Mouse (Mus musculus) lung, postnatal 0 days (tissue): ENCODE results near the gene Phospho1. TPM values are rescaled to one million over a fixed set of nuclear protein-coding genes. Genes with fewer than 3 reads are reported as not detected.

Source experiments
- ATAC-seq: fragments of 200-750 bp; cut with Nextera tagmentation; 2 replicates; pipeline ENCODE4 v1.8.0; 2017; ENCODE audit warnings: moderate library complexity
- DNase-seq: peaks from one replicate; pipeline ENCODE4 v3.0.0-alpha.2; 2016; ENCODE audit warnings: low spot score
- H3K27ac ChIP-seq: fragments of 300-500 bp; sonication (generic); 2 replicates; pipeline ENCODE4 v1.5.1; 2014; ENCODE audit warnings: antibody characterized with exemption, mild to moderate bottlenecking, low read length, mixed read lengths
- H3K27me3 ChIP-seq: fragments of 300-500 bp; sonication (generic); replicated peaks from 2 replicates; pipeline ENCODE4 v1.6.1; 2014; ENCODE audit warnings: low read length, mixed read lengths; ENCODE audit not compliant: insufficient read depth
- H3K36me3 ChIP-seq: fragments of 300-500 bp; sonication (generic); 2 replicates; pipeline ENCODE4 v1.6.1; 2014; ENCODE audit warnings: low read length, mixed read lengths; ENCODE audit not compliant: insufficient read depth
- H3K4me1 ChIP-seq: fragments of 300-500 bp; sonication (generic); 2 replicates; pipeline ENCODE4 v1.6.1; 2014; ENCODE audit warnings: antibody characterized with exemption, low read depth, low read length, mixed read lengths; ENCODE audit not compliant: insufficient read depth
- H3K4me2 ChIP-seq: fragments of 300-500 bp; sonication (generic); replicated peaks from 2 replicates; pipeline ENCODE4 v1.6.1; 2014; ENCODE audit warnings: low read depth, mild to moderate bottlenecking, low read length, moderate library complexity, mixed read lengths
- H3K4me3 ChIP-seq: fragments of 300-500 bp; sonication (generic); 2 replicates; pipeline ENCODE4 v1.5.1; 2014; ENCODE audit warnings: low read depth, low read length
- H3K9ac ChIP-seq: fragments of 300-500 bp; sonication (generic); replicated peaks from 2 replicates; pipeline ENCODE4 v1.6.1; 2014; ENCODE audit warnings: low read depth, mild to moderate bottlenecking
- H3K9me3 ChIP-seq: fragments of 300-500 bp; sonication (generic); 2 replicates; pipeline ENCODE4 v1.6.1; 2016; ENCODE audit warnings: low read length, mixed read lengths
- CTCF ChIP-seq: IDR thresholded peaks from 2 replicates; pipeline ENCODE4 v1.5.1; 2016; ENCODE audit warnings: antibody characterized with exemption, mild to moderate bottlenecking
- EP300 ChIP-seq: IDR thresholded peaks from 2 replicates; pipeline ENCODE4 v1.6.1; 2016; ENCODE audit warnings: antibody characterized with exemption, mild to moderate bottlenecking, control low read depth
- WGBS: fragments of 180-500 bp; shearing (Covaris S2); extraction: QIAGEN DNeasy Blood & Tissue Kit; methylation state at CpG from one replicate; pipeline ENCODE4 v1.1.7; 2014; 5-methylcytosine and 5-hydroxymethylcytosine counted together
- polyA plus RNA-seq: library from polyadenylated mRNA; unstranded; fragments of >200 nt; fragmentation: Nextera tagmentation; extraction: Ambion mirVana; gene quantifications from 2 replicates; pipeline ENCODE4 v1.2.1, GENCODE M21; 2015

Gene Phospho1
- polyA plus RNA-seq, 1 experiment from 2014 or later = 1.6 TPM

DNA sequence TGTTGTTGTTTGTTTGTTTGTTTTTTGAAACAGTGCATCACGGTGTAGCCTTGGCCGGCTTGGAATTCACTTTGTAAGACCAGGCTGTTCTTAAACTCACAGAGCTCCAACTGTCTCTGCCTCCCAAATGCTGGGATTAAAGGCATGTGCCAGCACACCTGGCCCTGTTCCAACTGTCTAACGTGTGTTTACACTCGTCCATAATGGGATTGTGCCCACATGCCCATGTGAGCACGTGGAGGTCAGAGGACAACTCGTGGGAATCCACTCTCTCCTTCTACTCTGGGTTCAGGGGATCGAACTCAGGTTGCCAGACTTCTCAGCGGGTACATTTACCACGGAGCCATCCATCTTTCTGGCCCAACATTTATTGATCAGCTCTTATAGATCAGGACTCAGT, 8.9 kb upstream of the Phospho1 start:
- no peak for TF ChIP-seq CTCF
- no peak for TF ChIP-seq EP300
- Histone ChIP-seq H3K4me1 (no peaks in the 10 kb centered on the region), H3K4me2 (no peak overlapping the region), H3K27me3 (no peaks in the 10 kb centered on the region), H3K27ac (no peak overlapping the region), H3K4me3 (no peak overlapping the region), H3K9me3 (no peaks in the 10 kb centered on the region), H3K9ac (no peak overlapping the region), H3K36me3 (no peaks in the 10 kb centered on the region)
- no peak for ATAC-seq
- no peak for DNase-seq
- 56% methylated on average over 9 of the region's 9 CpGs for WGBS

DNA sequence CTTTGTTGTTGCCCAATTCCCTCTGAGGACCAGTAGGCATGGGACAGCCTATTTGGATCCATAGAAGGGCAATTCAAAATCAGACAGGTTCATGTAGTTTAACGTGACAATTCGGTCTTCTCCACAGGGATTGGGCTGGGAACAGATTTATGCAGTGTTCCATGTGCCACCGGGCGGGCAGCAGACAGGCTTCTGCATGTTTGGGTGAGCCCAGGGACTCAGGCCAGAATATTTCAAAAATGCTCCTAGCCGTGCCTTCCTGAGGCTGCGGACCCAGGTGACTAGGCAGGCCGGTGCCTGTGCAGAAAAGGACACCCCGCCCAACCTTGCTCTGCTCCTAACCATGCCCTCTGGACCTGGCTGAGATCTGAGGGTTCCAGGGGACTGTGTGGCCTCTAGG, 5.2 kb upstream of the Phospho1 start:
- TF ChIP-seq CTCF = no peak
- TF ChIP-seq EP300 = no peak
- H3K27me3 ChIP-seq = no peaks in the 10 kb centered on the region
- H3K36me3 ChIP-seq = no peaks in the 10 kb centered on the region
- DNase-seq (no peak), ATAC-seq (no peak)
- H3K4me1 ChIP-seq = no peaks in the 10 kb centered on the region
- H3K9ac ChIP-seq = no peak overlapping the region
- no peak overlapping the region for H3K27ac ChIP-seq
- H3K4me2 ChIP-seq = no peak overlapping the region
- no peak overlapping the region for H3K4me3 ChIP-seq
- H3K9me3 ChIP-seq = no peaks in the 10 kb centered on the region
- 75% methylated on average over 8 of the region's 8 CpGs for WGBS

DNA sequence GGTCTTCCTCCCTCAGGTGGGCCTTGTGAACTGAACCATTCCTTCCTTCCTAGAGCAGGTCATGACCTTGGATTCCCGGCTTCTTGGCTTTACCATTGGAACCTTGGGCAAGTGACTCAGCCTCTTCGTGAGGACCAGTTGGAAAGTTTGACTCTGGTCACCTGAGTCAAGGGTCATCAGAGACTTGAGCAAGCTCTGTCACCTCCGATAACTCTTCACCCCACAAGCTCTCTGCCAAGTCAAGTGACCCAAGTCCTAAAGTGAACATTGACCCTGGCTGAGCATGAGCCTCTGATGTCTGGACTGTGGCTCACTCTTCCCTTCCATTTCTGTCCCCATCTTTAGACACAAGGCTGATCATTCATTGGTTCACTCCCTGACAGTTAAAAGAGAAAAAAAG, 2.8 kb upstream of the Phospho1 start:
- H3K27ac ChIP-seq = no peak overlapping the region
- 86% methylated on average over 3 of the region's 3 CpGs for WGBS
- H3K9me3 ChIP-seq = no peaks in the 10 kb centered on the region
- H3K4me2 ChIP-seq = no peak overlapping the region
- ATAC-seq (no peak), DNase-seq (no peak)
- H3K27me3 ChIP-seq = no peaks in the 10 kb centered on the region
- H3K4me1 ChIP-seq = no peaks in the 10 kb centered on the region
- no peak overlapping the region for H3K9ac ChIP-seq
- H3K4me3 ChIP-seq = no peak overlapping the region
- no peaks in the 10 kb centered on the region for H3K36me3 ChIP-seq
- TF ChIP-seq EP300 = no peak
- TF ChIP-seq CTCF = no peak

DNA sequence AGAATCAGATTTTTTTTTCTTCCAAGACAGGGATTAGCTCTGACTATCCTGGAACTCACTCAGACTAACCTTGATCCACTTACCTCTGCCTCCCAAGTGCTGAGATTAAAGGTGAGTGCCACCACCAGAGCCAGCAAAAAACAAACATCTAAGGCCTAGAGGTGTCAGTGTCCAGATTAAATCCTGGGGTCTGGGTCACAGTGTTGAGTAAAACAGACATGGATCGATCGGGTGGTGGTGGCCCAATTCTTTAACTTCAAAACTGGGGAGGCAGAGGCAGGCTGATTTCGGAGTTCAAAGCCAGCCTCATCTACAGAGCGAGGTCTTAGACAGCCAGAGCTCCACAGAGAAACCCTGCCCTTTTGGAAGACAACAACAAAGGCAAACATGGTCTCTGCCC, 1.9 kb upstream of the Phospho1 start:
- H3K9ac ChIP-seq = no peak overlapping the region
- WGBS = 96% methylated on average over 4 of the region's 4 CpGs
- DNase-seq (no peak), ATAC-seq (no peak)
- H3K9me3 ChIP-seq = no peaks in the 10 kb centered on the region
- no peaks in the 10 kb centered on the region; the same call in 1 of the 2 replicates for H3K27me3 ChIP-seq
- H3K4me3 ChIP-seq = no peak overlapping the region
- no peak overlapping the region for H3K4me2 ChIP-seq
- H3K36me3 ChIP-seq = no peaks in the 10 kb centered on the region
- H3K27ac ChIP-seq = no peak overlapping the region
- no peaks in the 10 kb centered on the region for H3K4me1 ChIP-seq
- TF ChIP-seq EP300 (no peak), CTCF (no peak)

GRCm38 (mm10) chr11:95824877-95825243, 561 bp downstream of the Phospho1 start:
- Histone ChIP-seq H3K4me1 (no peaks in the 10 kb centered on the region), H3K9ac (peak overlapping the region; percentile 47), H3K36me3 (no peaks in the 10 kb centered on the region), H3K27me3 (peaks cover 15% of the 10 kb centered on the region), H3K4me3 (peak overlapping the region; percentile 57), H3K9me3 (no peaks in the 10 kb centered on the region), H3K27ac (no peak overlapping the region), H3K4me2 (peak overlapping the region; percentile 98)
- DNase-seq (peak; percentile 54), ATAC-seq (peak; percentile 2; the same call in 1 of the 2 replicates)
- WGBS = under 1% methylated on average over 11 of the region's 11 CpGs
- TF ChIP-seq CTCF (no peak), EP300 (no peak)

DNA sequence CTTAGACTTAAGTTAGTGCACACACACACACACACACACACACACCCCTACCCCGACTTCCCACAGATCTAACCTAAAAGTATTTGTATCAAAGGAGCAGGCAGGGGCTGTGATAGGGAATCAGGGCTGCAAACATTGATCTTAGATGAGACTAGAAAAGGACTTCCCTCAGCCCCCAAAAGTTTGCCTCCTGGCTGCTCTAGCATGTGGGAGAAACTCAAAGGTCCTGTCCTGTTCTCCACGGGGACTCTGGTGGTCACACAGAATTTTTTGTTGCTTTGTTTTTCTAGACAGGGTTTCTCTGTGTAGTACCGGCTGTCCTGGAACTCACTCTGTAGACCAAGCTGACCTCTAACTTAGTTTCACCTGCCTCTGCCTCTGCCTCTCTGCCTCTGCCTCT, 1.3 kb downstream of the Phospho1 start:
- no peak overlapping the region for H3K9ac ChIP-seq
- TF ChIP-seq CTCF (no peak), EP300 (no peak)
- H3K9me3 ChIP-seq = no peaks in the 10 kb centered on the region
- no peaks in the 10 kb centered on the region for H3K36me3 ChIP-seq
- H3K27ac ChIP-seq = no peak overlapping the region
- H3K27me3 ChIP-seq = peaks cover 23% of the 10 kb centered on the region
- ATAC-seq = no peak
- WGBS = 51% methylated on average over 3 of the region's 3 CpGs
- peaks cover 4% of the 10 kb centered on the region for H3K4me1 ChIP-seq
- no peak overlapping the region for H3K4me3 ChIP-seq
- no peak for DNase-seq
- H3K4me2 ChIP-seq = no peak overlapping the region
